Mouse (Mus musculus): ENCODE measurements around the gene Psme1.

Gene Psme1

GRCm38 (mm10) chr14:55577871-55578667, at the start of gene Psme1:
Gene Psme1 (plus strand): TSS chr14:55578123.
- peak; percentile 66 for DNase-seq (ENCODE audit: low spot score in 2 of 2)

GRCm38 (mm10) chr14:55536116-55536745, 41.7 kb upstream of the Psme1 start:
- peak in 1 of 2 experiments; percentile 49 for DNase-seq (ENCODE audit: low spot score in 2 of 2)

GRCm38 (mm10) chr14:55540067-55540786, 37.7 kb upstream of the Psme1 start, which contains the start of gene Pck2:
Gene Pck2 (plus strand): TSS chr14:55540266.
- DNase-seq (ENCODE audit: low spot score in 2 of 2), result peak; percentile 71 to 81

- peak; percentile 76 to 86 for DNase-seq (ENCODE audit: low spot score in 2 of 2)
These were observed 37.1 kb upstream of the Psme1 start for GRCm38 (mm10) chr14:55540787-55541321.

- DNase-seq (ENCODE audit: low spot score in 2 of 2), result no peak
These were observed 35.7 kb upstream of the Psme1 start for GRCm38 (mm10) chr14:55542268-55542667.

- DNase-seq (ENCODE audit: low spot score in 2 of 2), result no peak
These were observed 33.6 kb upstream of the Psme1 start for GRCm38 (mm10) chr14:55544334-55544733.

GRCm38 (mm10) chr14:55550191-55550590, 27.7 kb upstream of the Psme1 start:
- DNase-seq (ENCODE audit: low spot score in 2 of 2), result no peak

GRCm38 (mm10) chr14:55551347-55551746, 26.6 kb upstream of the Psme1 start:
- no peak for DNase-seq (ENCODE audit: low spot score in 2 of 2)

GRCm38 (mm10) chr14:55551794-55552193, 26.1 kb upstream of the Psme1 start:
- DNase-seq (ENCODE audit: low spot score in 2 of 2), result no peak

GRCm38 (mm10) chr14:55554635-55555034, 23.3 kb upstream of the Psme1 start:
- DNase-seq (ENCODE audit: low spot score in 2 of 2), result no peak

GRCm38 (mm10) chr14:55555788-55556187, 22.1 kb upstream of the Psme1 start:
- no peak for DNase-seq (ENCODE audit: low spot score in 2 of 2)

GRCm38 (mm10) chr14:55557003-55557402, 20.9 kb upstream of the Psme1 start:
- peak; percentile 74 to 78 for DNase-seq (ENCODE audit: low spot score in 2 of 2)

- DNase-seq (ENCODE audit: low spot score in 2 of 2), result no peak
These were observed 20.3 kb upstream of the Psme1 start for GRCm38 (mm10) chr14:55557587-55557986.

- no peak for DNase-seq (ENCODE audit: low spot score in 2 of 2)
These were observed 19.0 kb upstream of the Psme1 start for GRCm38 (mm10) chr14:55558740-55559448.

- peak; percentile 87 to 89 for DNase-seq (ENCODE audit: low spot score in 2 of 2)
These were observed 18.1 kb upstream of the Psme1 start, which contains the start of gene Dcaf11 for GRCm38 (mm10) chr14:55559799-55560201. Gene Dcaf11 (plus strand): TSS chr14:55560006.

- DNase-seq (ENCODE audit: low spot score in 2 of 2), result peak; percentile 98 to 99
These were observed 17.5 kb upstream of the Psme1 start, which contains the start of gene A730061H03Rik for GRCm38 (mm10) chr14:55560202-55561073. Gene A730061H03Rik (minus strand): TSS chr14:55560406.

- DNase-seq (ENCODE audit: low spot score in 2 of 2), result no peak
These were observed 16.1 kb upstream of the Psme1 start for GRCm38 (mm10) chr14:55561860-55562259.

GRCm38 (mm10) chr14:55563249-55563648, 14.7 kb upstream of the Psme1 start:
- DNase-seq (ENCODE audit: low spot score in 2 of 2), result no peak

GRCm38 (mm10) chr14:55565748-55566147, 12.2 kb upstream of the Psme1 start:
- no peak for DNase-seq (ENCODE audit: low spot score in 2 of 2)

- DNase-seq (ENCODE audit: low spot score in 2 of 2), result no peak
These were observed 10.4 kb upstream of the Psme1 start for GRCm38 (mm10) chr14:55567496-55567895.

All from right cerebral cortex, adult 2 months (tissue).